Mouse (Mus musculus) CH12.LX (cell line): ENCODE data around the gene Agpat4. TPM values are rescaled to one million over a fixed set of nuclear protein-coding genes. Genes with fewer than 3 reads are reported as not detected.

Source experiments
- DNase-seq: peaks from one replicate; pipeline ENCODE4 v3.0.0-alpha.2; 2013; ENCODE audit errors: extremely low read depth
- H3K27ac ChIP-seq: 2 replicates; pipeline ENCODE4 v1.5.1; 2012; ENCODE audit warnings: low read depth, mild to moderate bottlenecking, control low read depth, moderate library complexity; ENCODE audit not compliant: insufficient read depth
- H3K27me3 ChIP-seq: replicated peaks from 2 replicates; pipeline ENCODE3; 2012; ENCODE audit warnings: inconsistent platforms
- H3K36me3 ChIP-seq, 2 experiments: replicated peaks in 1 of 2; 2 replicates each; pipeline versions ENCODE3 to v1.6.1; 2012; ENCODE audit warnings: inconsistent platforms in 1 of 2, low read length in 1 of 2, mild to moderate bottlenecking in 1 of 2, mixed read lengths in 1 of 2, moderate library complexity in 1 of 2; ENCODE audit not compliant: control insufficient read depth in 1 of 2, insufficient read depth in 1 of 2
- H3K4me1 ChIP-seq, 2 experiments: 2 replicates each; pipeline ENCODE4 v1.6.1; 2012; ENCODE audit warnings: inconsistent platforms in 1 of 2, moderate library complexity in 1 of 2; ENCODE audit not compliant: insufficient read depth in 2 of 2, control insufficient read depth in 1 of 2
- H3K4me2 ChIP-seq: 2 replicates; pipeline ENCODE4 v1.6.1; 2012; ENCODE audit warnings: low read depth, mild to moderate bottlenecking, control low read depth; ENCODE audit not compliant: poor library complexity, insufficient read depth, severe bottlenecking
- H3K4me3 ChIP-seq, 3 experiments: fragments of 150-350 bp in 1 of 3; sonication (generic) in 1 of 3; replicated peaks in 1 of 3; 2 replicates each; pipeline versions ENCODE3 to v1.5.1; 2011 to 2012; ENCODE audit warnings: low read depth in 2 of 3, low read length in 2 of 3, mild to moderate bottlenecking in 2 of 3, moderate library complexity in 2 of 3, control low read depth in 1 of 3, improper control_type of control experiment in 1 of 3, inconsistent platforms in 1 of 3, mixed read lengths in 1 of 3; ENCODE audit not compliant: poor library complexity in 1 of 3
- H3K79me2 ChIP-seq: replicated peaks from 2 replicates; pipeline ENCODE4 v1.6.1; 2012; ENCODE audit warnings: mild to moderate bottlenecking, moderate library complexity; ENCODE audit not compliant: control insufficient read depth, poor library complexity, insufficient read depth, severe bottlenecking; ENCODE audit errors: extremely low read depth
- H3K9ac ChIP-seq: 2 replicates; pipeline ENCODE4 v1.6.1; 2012; ENCODE audit warnings: low read depth, mild to moderate bottlenecking, control low read depth, moderate library complexity; ENCODE audit not compliant: insufficient read depth
- H3K9me3 ChIP-seq: replicated peaks from 2 replicates; pipeline ENCODE3; 2012; ENCODE audit warnings: low read length, inconsistent platforms, mixed read lengths
- BHLHE40 ChIP-seq: IDR thresholded peaks from 2 replicates; pipeline ENCODE4 v1.6.1; 2011; ENCODE audit warnings: mild to moderate bottlenecking, low read depth, low read length, improper control_type of control experiment
- CTCF ChIP-seq, 2 experiments: IDR thresholded peaks in 1 of 2; conservative IDR thresholded peaks in 1 of 2; 2 replicates each; pipeline ENCODE4 v1.5.1; 2011 to 2012; ENCODE audit warnings: low read depth in 2 of 2, low read length in 2 of 2, improper control_type of control experiment in 1 of 2, inconsistent platforms in 1 of 2, mild to moderate bottlenecking in 1 of 2, moderate library complexity in 1 of 2
- EP300 ChIP-seq: IDR thresholded peaks from 2 replicates; pipeline ENCODE4 v1.6.1; 2011; ENCODE audit warnings: low read length, improper control_type of control experiment
- ETS1 ChIP-seq: conservative IDR thresholded peaks from 2 replicates; pipeline ENCODE4 v1.6.1; 2012; ENCODE audit warnings: low read depth, mild to moderate bottlenecking, inconsistent platforms, low read length, improper control_type of control experiment, moderate library complexity
- HCFC1 ChIP-seq: IDR thresholded peaks from 2 replicates; pipeline ENCODE4 v1.6.1; 2012; ENCODE audit warnings: low read depth, mild to moderate bottlenecking, inconsistent platforms, low read length, improper control_type of control experiment
- IRF4 ChIP-seq: IDR thresholded peaks from 2 replicates; pipeline ENCODE4 v1.6.1; 2014; ENCODE audit warnings: low read depth, mild to moderate bottlenecking, inconsistent platforms, low read length, improper control_type of control experiment
- JUND ChIP-seq: conservative IDR thresholded peaks from 2 replicates; pipeline ENCODE4 v1.6.1; 2011; ENCODE audit warnings: low read depth, low read length, improper control_type of control experiment
- MAX ChIP-seq: IDR thresholded peaks from 2 replicates; pipeline ENCODE4 v1.6.1; 2011; ENCODE audit warnings: low read length, improper control_type of control experiment
- NELFE ChIP-seq: IDR thresholded peaks from 2 replicates; pipeline ENCODE4 v1.6.1; 2011; ENCODE audit warnings: low read depth, low read length, improper control_type of control experiment
- NRF1 ChIP-seq: IDR thresholded peaks from 2 replicates; pipeline ENCODE4 v1.6.1; 2014; ENCODE audit warnings: low read depth, mild to moderate bottlenecking, inconsistent platforms, low read length, improper control_type of control experiment, moderate library complexity
- PAX5 ChIP-seq: IDR thresholded peaks from 2 replicates; pipeline ENCODE4 v1.6.1; 2012; ENCODE audit warnings: low read length, inconsistent platforms, mixed read lengths
- RAD21 ChIP-seq: IDR thresholded peaks from 2 replicates; pipeline ENCODE4 v1.6.1; 2011; ENCODE audit warnings: low read depth, mild to moderate bottlenecking, low read length, improper control_type of control experiment, moderate library complexity
- RCOR1 ChIP-seq: conservative IDR thresholded peaks from 2 replicates; pipeline ENCODE4 v1.6.1; 2012; ENCODE audit warnings: low read depth, mild to moderate bottlenecking, inconsistent platforms, low read length, improper control_type of control experiment
- SIN3A ChIP-seq: IDR thresholded peaks from 2 replicates; pipeline ENCODE4 v1.6.1; 2012; ENCODE audit warnings: low read length, improper control_type of control experiment, inconsistent platforms
- SMC3 ChIP-seq: IDR thresholded peaks from 2 replicates; pipeline ENCODE4 v1.6.1; 2011; ENCODE audit warnings: low read depth, low read length, improper control_type of control experiment
- TCF12 ChIP-seq: IDR thresholded peaks from 2 replicates; pipeline ENCODE4 v1.6.1; 2014; ENCODE audit warnings: low read depth, mild to moderate bottlenecking, inconsistent platforms, low read length, improper control_type of control experiment
- USF1 ChIP-seq: IDR thresholded peaks from 2 replicates; pipeline ENCODE4 v1.6.1; 2014; ENCODE audit warnings: low read depth, mild to moderate bottlenecking, inconsistent platforms, low read length, improper control_type of control experiment
- USF2 ChIP-seq: conservative IDR thresholded peaks from 2 replicates; pipeline ENCODE4 v1.6.1; 2011; ENCODE audit warnings: low read depth, low read length, improper control_type of control experiment
- ZC3H11A ChIP-seq: IDR thresholded peaks from 2 replicates; pipeline ENCODE4 v1.6.1; 2012; ENCODE audit warnings: low read depth, mild to moderate bottlenecking, inconsistent platforms, low read length, improper control_type of control experiment
- ZKSCAN1 ChIP-seq: IDR thresholded peaks from 2 replicates; pipeline ENCODE4 v1.6.1; 2012; ENCODE audit warnings: low read depth, inconsistent platforms, low read length, improper control_type of control experiment, borderline replicate concordance
- ZMIZ1 ChIP-seq: IDR thresholded peaks from 2 replicates; pipeline ENCODE4 v1.6.1; 2012; ENCODE audit warnings: low read depth, mild to moderate bottlenecking, inconsistent platforms, low read length, improper control_type of control experiment
- dilution Hi-C: fragments of 300-500 bp; cut with MboI; formaldehyde crosslinking; loops from 2 replicates; pipeline ENCODE4 v1.14.3; 2020; ENCODE audit warnings: low sequenced_read_pairs; ENCODE audit not compliant: extremely low pct_unique_long_range_greater_than_20kb, extremely low pct_ligation_motif_present
- in situ Hi-C: fragments of 300-500 bp; cut with MboI; formaldehyde crosslinking; loops from 3 replicates; pipeline ENCODE4 v1.14.3; 2019; ENCODE audit warnings: low sequenced_read_pairs, low pct_ligation_motif_present, low pct_unique_long_range_greater_than_20kb, mixed read lengths
- polyA plus RNA-seq: library from polyadenylated mRNA; unstranded; fragments of >175 nt; gene quantifications from 2 replicates; pipeline ENCODE4 v1.2.1, GENCODE M21; 2012; ENCODE audit warnings: low read depth; ENCODE audit not compliant: insufficient read length
- total RNA-seq, 2 experiments: library from RNA; depleted of rRNA; stranded (reverse); fragments of 300-350 nt in 1 of 2; fragments of >200 nt in 1 of 2; gene quantifications; 2 replicates each; pipeline ENCODE4 v1.2.3; 2012 to 2014

Gene Agpat4
- total and polyA plus RNA-seq, 3 experiments, result 34.7 to 83.2 (median 44.5) TPM

GRCm38 (mm10) chr17:12209481-12209880 lies 91.0 kb downstream of the Agpat4 start:
- in situ Hi-C loops, result no loop called here
- no peak for TF ChIP-seq PAX5
- TF ChIP-seq USF1, result no peak
- no peak for TF ChIP-seq TCF12
- TF ChIP-seq NRF1, result no peak
- no peaks in the 10 kb centered on the region for H3K27me3 ChIP-seq
- no peak for DNase-seq
- H3K4me2 ChIP-seq, result no peak overlapping the region
- H3K36me3 ChIP-seq, result peaks cover 50 to 74% of the 10 kb centered on the region in 2 experiments
- H3K4me1 ChIP-seq, result peaks cover 49 to 73% of the 10 kb centered on the region in 2 experiments
- H3K27ac ChIP-seq, result peak overlapping the region; percentile 70
- no peak overlapping the region for H3K4me3 ChIP-seq
- H3K9me3 ChIP-seq, result no peaks in the 10 kb centered on the region
- H3K79me2 ChIP-seq, result peaks cover 2% of the 10 kb centered on the region
- dilution Hi-C loops, result no loop called here
- no peak overlapping the region for H3K9ac ChIP-seq

- H3K79me2 ChIP-seq, result peaks cover 2% of the 10 kb centered on the region
- in situ Hi-C loops, result loop anchor here (5.0 kb wide), 2 partner anchors 113 to 173 kb away; no protein-coding TSS in a partner anchor
- TF ChIP-seq ZC3H11A (peak; percentile 95), RCOR1 (0 out of 2 replicates have a peak, but pooled peaks have one; percentile 14), MAX (peak; percentile 19; the same call in 1 of the 2 replicates), IRF4 (peak; percentile 76), EP300 (peak; percentile 62), JUND (0 out of 2 replicates have a peak, but pooled peaks have one; percentile 9), PAX5 (no peak), NELFE (peak; percentile 40; the same call in 1 of the 2 replicates), ZKSCAN1 (no peak), SIN3A (peak; percentile 22; the same call in 1 of the 2 replicates), USF2 (0 out of 2 replicates have a peak, but pooled peaks have one; percentile 2), ETS1 (peak; percentile 44), ZMIZ1 (no peak), CTCF (conservative IDR thresholded peaks at IDR 0.05 in 1 of 2, IDR thresholded peaks at IDR 0.05 in 1 of 2; ENCODE audit: low read depth in 2 of 2, low read length in 2 of 2) (peak; percentile 92 to 97), BHLHE40 (peak; percentile 75; the same call in 1 of the 2 replicates), HCFC1 (no peak), TCF12 (peak; percentile 88), RAD21 (peak; percentile 96), SMC3 (peak; percentile 97)
- TF ChIP-seq, all 38 proteins: peak for 15
- Histone ChIP-seq H3K4me1 (peaks cover 40 to 62% of the 10 kb centered on the region in 2 experiments), H3K9ac (no peak overlapping the region), H3K27ac (peak overlapping the region; percentile 70), H3K4me3 (peak overlapping the region in 1 of 3 experiments; percentile 7), H3K9me3 (no peaks in the 10 kb centered on the region), H3K27me3 (no peaks in the 10 kb centered on the region), H3K36me3 (peaks cover 61 to 84% of the 10 kb centered on the region in 2 experiments), H3K4me2 (no peak overlapping the region)
- dilution Hi-C loops, result no loop called here
- peak; percentile 86 for DNase-seq
These were observed 92.1 kb downstream of the Agpat4 start for GRCm38 (mm10) chr17:12210544-12211132.
